Mouse (Mus musculus) frontal cortex, postnatal 10 days (tissue): ENCODE measurements around the gene Dtymk.
A peak's percentile ranks its signal among the peaks of the same experiment; 100 is the strongest.
"Not testable (repeated sequence)": the region's sequence is repeated elsewhere in the genome, so short reads cannot be mapped to it uniquely, and the experiment has no call there.

Source experiments
- DNase-seq, 2 experiments: peaks; one replicate each; pipeline ENCODE4 v3.0.0; 2022; ENCODE audit warnings: low spot score in 2 of 2, mixed read lengths in 1 of 2

Gene Dtymk

GRCm38 (mm10) chr1:93804818-93805217 is 3.1 kb upstream of the Dtymk start:
- DNase-seq = no peak

GRCm38 (mm10) chr1:93803556-93804507 is 2.1 kb upstream of the Dtymk start, which contains the start of gene Ing5:
Ing5 (plus strand) TSS chr1:93803965.
- DNase-seq = peak; percentile 97 to 100

DNA sequence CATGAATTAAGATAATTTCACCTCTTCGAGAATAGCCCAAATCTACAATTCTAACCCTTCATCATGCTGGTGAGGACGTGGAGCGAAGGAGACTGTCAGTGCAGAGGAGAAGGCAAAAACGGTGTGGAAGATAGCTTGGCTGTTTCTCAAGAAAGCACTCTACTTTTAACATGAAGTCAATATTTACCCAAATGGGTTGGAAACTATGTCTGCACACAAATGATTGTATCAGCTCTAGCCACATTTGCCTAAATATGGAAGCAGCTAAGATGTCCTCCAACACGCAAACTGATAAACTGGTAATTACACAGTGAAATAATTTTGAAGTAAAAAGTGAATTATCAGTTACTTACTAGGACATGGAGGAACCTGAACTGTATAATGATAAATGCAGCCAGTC is 1.0 kb upstream of the Dtymk start:
- no peak for DNase-seq

- no peak for DNase-seq
Observed at GRCm38 (mm10) chr1:93800670-93801503, 847 bp downstream of the Dtymk start.

GRCm38 (mm10) chr1:93795886-93796285 is 5.8 kb downstream of the Dtymk start:
- DNase-seq = no peak

DNA sequence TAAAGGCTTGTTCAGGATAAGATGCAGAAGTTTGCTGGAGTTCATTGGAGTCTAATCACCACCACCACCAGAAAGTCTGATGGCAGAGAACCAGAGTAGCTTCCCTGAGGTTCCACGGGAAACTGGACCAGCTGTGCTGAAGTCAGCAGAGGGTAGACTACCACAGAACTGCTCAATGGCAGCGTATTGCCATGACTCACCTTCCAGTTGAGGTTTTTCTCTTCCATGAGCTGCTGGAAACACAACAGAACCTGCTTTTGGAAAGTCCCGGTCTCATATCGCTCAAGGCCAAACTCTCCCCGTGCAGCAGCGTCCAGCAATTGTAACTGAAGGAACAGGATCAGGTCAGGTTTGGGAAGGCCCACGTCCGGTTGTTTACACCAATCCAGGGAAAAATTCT is 7.2 kb downstream of the Dtymk start:
- DNase-seq = no peak

DNA sequence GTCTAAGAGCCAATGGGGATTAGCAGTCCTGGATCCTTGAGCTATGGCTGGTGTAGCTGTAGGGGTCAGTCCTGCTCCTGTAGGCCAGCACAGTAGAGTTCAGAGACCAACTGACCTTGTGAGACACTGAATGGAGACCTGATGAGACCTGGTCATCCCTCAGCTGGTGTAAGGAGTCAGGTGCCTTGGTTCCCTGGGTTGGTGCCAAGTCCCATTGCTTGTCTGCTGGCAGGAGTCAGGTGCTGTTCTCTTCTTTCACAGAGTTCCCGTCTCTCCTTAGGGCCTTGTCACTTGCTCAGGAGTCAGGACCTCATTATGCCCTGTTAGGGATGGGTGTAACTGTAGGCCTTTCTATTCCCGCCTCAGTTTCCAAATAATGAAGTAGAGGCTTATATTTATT is 14.8 kb downstream of the Dtymk start:
- no peak for DNase-seq

- no peak for DNase-seq
Observed at GRCm38 (mm10) chr1:93776686-93777085, 25.0 kb downstream of the Dtymk start.

DNA sequence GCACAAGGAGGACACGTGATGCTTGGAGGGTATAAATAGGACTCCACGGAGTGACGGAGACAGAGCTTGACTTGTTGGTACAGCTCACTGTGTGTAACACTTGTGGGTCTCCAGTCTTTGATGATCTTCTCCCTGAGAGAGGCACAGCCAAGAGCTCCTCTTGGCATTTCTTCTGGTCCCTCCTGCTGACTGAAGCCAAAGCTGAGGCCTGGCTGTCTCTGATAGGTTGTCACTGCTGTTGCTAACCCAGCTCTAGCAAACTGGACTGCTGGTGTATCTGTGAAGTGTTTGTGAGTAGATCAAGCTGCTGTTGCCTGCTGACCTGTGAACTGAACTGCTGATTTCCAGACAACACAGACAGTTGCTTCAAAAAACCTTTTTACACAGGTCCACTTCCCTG is 31.8 kb downstream of the Dtymk start:
- no peak for DNase-seq

DNA sequence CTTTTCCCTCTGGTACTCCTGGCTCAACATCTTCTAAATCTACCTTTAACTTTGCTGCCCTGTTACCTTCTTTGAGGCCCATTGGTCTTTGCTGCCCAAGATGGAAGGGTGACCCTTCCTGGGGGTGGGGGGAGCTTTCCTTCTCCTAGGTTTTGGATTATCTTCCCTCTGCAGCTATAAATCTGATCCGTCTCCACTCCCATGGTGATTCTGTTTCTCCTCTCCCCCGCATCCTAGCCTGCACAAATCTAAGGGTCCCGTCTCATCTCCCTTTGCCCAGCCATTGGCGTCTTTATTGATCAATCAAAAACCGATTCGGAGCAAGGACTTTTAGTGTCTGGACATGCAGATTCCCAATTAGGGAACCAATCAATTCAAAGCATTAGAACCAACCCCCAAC is 34.1 kb downstream of the Dtymk start:
- no peak for DNase-seq

- DNase-seq = no peak
Observed at GRCm38 (mm10) chr1:93764871-93765591, 36.7 kb downstream of the Dtymk start.

- not testable (repeated sequence) for DNase-seq
Observed at GRCm38 (mm10) chr1:93763531-93763930, 38.2 kb downstream of the Dtymk start.

GRCm38 (mm10) chr1:93760076-93760475 is 41.7 kb downstream of the Dtymk start:
- DNase-seq = no peak

GRCm38 (mm10) chr1:93756154-93756553 is 45.6 kb downstream of the Dtymk start:
- no peak for DNase-seq

- no peak for DNase-seq
Observed at GRCm38 (mm10) chr1:93755618-93756017, 46.1 kb downstream of the Dtymk start.

- no peak for DNase-seq
Observed at GRCm38 (mm10) chr1:93755291-93755610, 46.5 kb downstream of the Dtymk start.

DNA sequence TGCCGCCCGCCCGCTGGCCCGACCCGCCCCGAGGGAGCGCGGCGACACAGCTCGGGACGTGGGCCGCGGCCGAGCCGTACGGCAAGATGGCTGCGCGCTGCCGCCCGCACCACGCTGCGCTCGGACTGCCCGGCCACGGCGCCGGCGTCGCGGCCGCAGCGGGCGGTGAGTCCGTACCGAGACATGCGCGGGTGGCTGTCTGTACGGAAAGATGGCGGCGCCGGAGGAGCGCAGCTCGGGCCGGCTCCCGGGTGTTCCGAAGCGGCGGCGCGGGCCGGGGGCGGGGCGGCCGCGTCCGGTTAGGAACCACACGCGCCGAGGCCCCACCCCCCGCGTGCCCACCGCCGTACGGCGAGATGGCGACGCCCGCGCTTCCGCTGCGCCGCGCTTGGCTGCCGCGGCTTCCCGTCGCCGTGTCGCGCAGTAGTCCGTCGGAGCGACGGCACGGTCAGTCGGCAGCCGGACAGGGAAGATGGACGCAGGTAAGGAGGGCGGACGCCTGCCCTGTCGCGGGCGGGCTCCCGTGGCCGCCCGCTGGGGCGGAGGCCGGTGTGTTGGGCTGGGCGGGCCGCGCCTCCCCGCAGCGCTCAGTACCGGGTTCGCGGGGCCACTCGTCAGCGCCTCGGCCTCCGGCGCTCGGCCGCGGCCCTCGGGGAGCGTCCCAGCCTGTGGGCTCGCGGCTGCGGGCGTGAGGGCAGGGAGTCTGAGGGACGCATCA is 47.0 kb downstream of the Dtymk start, which contains the start of gene Thap4:
Gene Thap4, minus strand, starts transcription at position 292 of the 718 bp plus-strand sequence.
- peak; percentile 91 to 92 for DNase-seq

- DNase-seq = peak; percentile 25 to 54
Observed at GRCm38 (mm10) chr1:93753911-93754572, 47.7 kb downstream of the Dtymk start.

DNA sequence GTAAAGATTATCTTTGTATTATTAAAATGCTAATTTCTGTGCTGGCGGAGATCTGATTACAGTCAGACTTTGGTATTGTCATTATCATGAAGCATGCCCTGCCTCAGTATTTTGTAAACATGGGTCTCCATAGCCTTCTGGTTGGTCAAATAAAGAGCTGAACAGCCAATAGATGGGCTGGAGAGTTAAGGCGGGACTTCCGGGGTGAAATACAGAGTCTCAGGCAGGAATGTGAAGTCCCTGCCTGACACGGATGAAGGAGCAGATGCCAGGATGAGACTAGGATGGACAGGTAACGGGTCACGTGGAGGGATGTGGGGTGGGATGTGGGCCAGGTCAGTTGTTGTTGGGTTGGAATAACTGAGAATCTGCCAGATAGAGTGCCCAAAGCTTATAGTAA is 50.4 kb downstream of the Dtymk start, which contains the start of gene Atg4b:
Gene Atg4b, plus strand, starts transcription at position 211 of the 400 bp plus-strand sequence.
- no peak for DNase-seq

- no peak for DNase-seq
Observed at GRCm38 (mm10) chr1:93748539-93748938, 53.2 kb downstream of the Dtymk start.

DNA sequence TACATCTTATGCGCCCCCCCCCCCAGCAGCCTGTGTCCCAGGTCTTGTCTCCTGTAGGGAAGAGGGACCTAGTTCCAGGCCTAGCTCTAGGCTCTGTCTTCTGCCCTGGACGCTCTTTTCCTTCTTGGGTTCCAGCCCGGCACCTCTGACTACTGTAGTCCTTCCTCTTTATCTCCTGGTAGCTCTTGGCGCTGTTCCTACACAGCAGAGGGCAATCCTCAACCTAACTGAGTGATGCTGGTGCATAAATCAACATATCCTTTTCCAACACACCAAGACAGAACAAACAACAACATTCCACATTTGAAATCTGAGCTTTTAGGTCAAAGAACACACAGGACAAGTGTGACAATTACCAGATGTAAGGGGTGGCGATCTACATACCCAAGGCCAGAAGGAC is 55.6 kb downstream of the Dtymk start:
- no peak for DNase-seq
